Mouse (Mus musculus): ENCODE data around the gene Slc26a5. TPM values are rescaled to one million over a fixed set of nuclear protein-coding genes. Genes with fewer than 3 reads are reported as not detected.

The Slc26a5 gene
- 0.10 and 0.20 TPM in 2 replicates for polyA plus RNA-seq (2016; fragmentation: Nextera tagmentation; extraction: Ambion mirVana)

- WGBS: under 1% methylated on average over 29 of the region's 29 CpGs
- peaks cover 10% of the 10 kb centered on the region; the same call in 1 of the 2 replicates for H3K27me3 ChIP-seq
Observed at GRCm38 (mm10) chr5:21865346-21866107, at the start of gene Slc26a5. TSS of gene Slc26a5 (minus strand) at chr5:21865604.

GRCm38 (mm10) chr5:21914776-21915175, 49.4 kb upstream of the Slc26a5 start:
- Histone ChIP-seq H3K27ac (no peak overlapping the region), H3K4me1 (replicated peaks) (no peaks in the 10 kb centered on the region), H3K9me3 (no peaks in the 10 kb centered on the region), H3K36me3 (no peaks in the 10 kb centered on the region), H3K4me2 (no peak overlapping the region), H3K4me3 (replicated peaks) (no peak overlapping the region), H3K9ac (replicated peaks) (no peak overlapping the region), H3K27me3 (no peaks in the 10 kb centered on the region)
- ATAC-seq (ENCODE audit: insufficient number of reproducible peaks, insufficient read depth, low FRiP score, low TSS enrichment, low read depth): no peak
- 65% methylated on average over 3 of the region's 3 CpGs for WGBS

More at GRCm38 (mm10) chr5:21865346-21866107, at the start of gene Slc26a5:
- no peak within 1 kb of the TSS for H3K27ac ChIP-seq
- ATAC-seq (ENCODE audit: insufficient number of reproducible peaks, insufficient read depth, low FRiP score, low TSS enrichment, low read depth): peak; percentile 76; the same call in 1 of the 2 replicates
- H3K9ac ChIP-seq (replicated peaks): no peak within 1 kb of the TSS
- H3K36me3 ChIP-seq: no peaks in the 10 kb centered on the region
- no peaks in the 10 kb centered on the region for H3K9me3 ChIP-seq
- peak within 1 kb of the TSS; percentile 69 for H3K4me2 ChIP-seq
- H3K4me3 ChIP-seq (replicated peaks): peak within 1 kb of the TSS; percentile 33
- peaks cover 14% of the 10 kb centered on the region for H3K4me1 ChIP-seq (replicated peaks)

- Histone ChIP-seq H3K4me1 (replicated peaks) (no peaks in the 10 kb centered on the region), H3K9ac (replicated peaks) (no peak overlapping the region), H3K27ac (no peak overlapping the region), H3K4me3 (replicated peaks) (no peak overlapping the region), H3K4me2 (no peak overlapping the region), H3K36me3 (no peaks in the 10 kb centered on the region), H3K27me3 (no peaks in the 10 kb centered on the region), H3K9me3 (no peaks in the 10 kb centered on the region)
- ATAC-seq (ENCODE audit: insufficient number of reproducible peaks, insufficient read depth, low FRiP score, low TSS enrichment, low read depth): no peak
- 83% methylated on average over 23 of the region's 23 CpGs for WGBS
Observed at GRCm38 (mm10) chr5:21912835-21913530, 47.6 kb upstream of the Slc26a5 start.

- Histone ChIP-seq H3K27me3 (no peaks in the 10 kb centered on the region), H3K4me2 (no peak overlapping the region), H3K27ac (no peak overlapping the region), H3K36me3 (no peaks in the 10 kb centered on the region), H3K4me1 (replicated peaks) (no peaks in the 10 kb centered on the region), H3K9me3 (no peaks in the 10 kb centered on the region), H3K9ac (replicated peaks) (no peak overlapping the region), H3K4me3 (replicated peaks) (no peak overlapping the region)
- no peak for ATAC-seq (ENCODE audit: insufficient number of reproducible peaks, insufficient read depth, low FRiP score, low TSS enrichment, low read depth)
- 94% methylated on average over 12 of the region's 12 CpGs for WGBS
Observed at GRCm38 (mm10) chr5:21910726-21911125, 45.3 kb upstream of the Slc26a5 start.

- ATAC-seq (ENCODE audit: insufficient number of reproducible peaks, insufficient read depth, low FRiP score, low TSS enrichment, low read depth): no peak
- H3K27ac ChIP-seq: no peak overlapping the region
- H3K9me3 ChIP-seq: no peaks in the 10 kb centered on the region
- no peaks in the 10 kb centered on the region for H3K4me1 ChIP-seq (replicated peaks)
- no peak overlapping the region for H3K4me2 ChIP-seq
- H3K4me3 ChIP-seq (replicated peaks): no peak overlapping the region
- H3K27me3 ChIP-seq: no peaks in the 10 kb centered on the region
- H3K36me3 ChIP-seq: no peaks in the 10 kb centered on the region
- H3K9ac ChIP-seq (replicated peaks): no peak overlapping the region
- WGBS: 78% methylated on average over 3 of the region's 3 CpGs
Observed at GRCm38 (mm10) chr5:21909713-21910112, 44.3 kb upstream of the Slc26a5 start.

GRCm38 (mm10) chr5:21901411-21901810, 36.0 kb upstream of the Slc26a5 start:
- Histone ChIP-seq H3K27ac (no peak overlapping the region), H3K36me3 (no peaks in the 10 kb centered on the region), H3K4me1 (replicated peaks) (no peaks in the 10 kb centered on the region), H3K9me3 (no peaks in the 10 kb centered on the region), H3K4me2 (no peak overlapping the region), H3K9ac (replicated peaks) (no peak overlapping the region), H3K4me3 (replicated peaks) (no peak overlapping the region), H3K27me3 (no peaks in the 10 kb centered on the region)
- ATAC-seq (ENCODE audit: insufficient number of reproducible peaks, insufficient read depth, low FRiP score, low TSS enrichment, low read depth): no peak
- 71% methylated on average over 12 of the region's 12 CpGs for WGBS

GRCm38 (mm10) chr5:21900891-21901290, 35.5 kb upstream of the Slc26a5 start:
- H3K9me3 ChIP-seq: no peaks in the 10 kb centered on the region
- no peak overlapping the region for H3K27ac ChIP-seq
- H3K36me3 ChIP-seq: no peaks in the 10 kb centered on the region
- no peak overlapping the region for H3K9ac ChIP-seq (replicated peaks)
- no peaks in the 10 kb centered on the region for H3K27me3 ChIP-seq
- no peaks in the 10 kb centered on the region for H3K4me1 ChIP-seq (replicated peaks)
- 76% methylated on average over 6 of the region's 6 CpGs for WGBS
- ATAC-seq (ENCODE audit: insufficient number of reproducible peaks, insufficient read depth, low FRiP score, low TSS enrichment, low read depth): no peak
- H3K4me2 ChIP-seq: no peak overlapping the region
- no peak overlapping the region for H3K4me3 ChIP-seq (replicated peaks)

GRCm38 (mm10) chr5:21898875-21899274, 33.5 kb upstream of the Slc26a5 start:
- 88% methylated on average over 6 of the region's 6 CpGs for WGBS

GRCm38 (mm10) chr5:21896586-21896985, 31.2 kb upstream of the Slc26a5 start:
- WGBS: 70% methylated on average over 14 of the region's 14 CpGs
- Histone ChIP-seq H3K9me3 (no peaks in the 10 kb centered on the region), H3K36me3 (no peaks in the 10 kb centered on the region), H3K27me3 (no peaks in the 10 kb centered on the region), H3K9ac (replicated peaks) (no peak overlapping the region), H3K4me2 (no peak overlapping the region), H3K27ac (no peak overlapping the region), H3K4me3 (replicated peaks) (no peak overlapping the region), H3K4me1 (replicated peaks) (no peaks in the 10 kb centered on the region)
- ATAC-seq (ENCODE audit: insufficient number of reproducible peaks, insufficient read depth, low FRiP score, low TSS enrichment, low read depth): no peak

More at GRCm38 (mm10) chr5:21898875-21899274, 33.5 kb upstream of the Slc26a5 start:
- Histone ChIP-seq H3K4me1 (replicated peaks) (no peaks in the 10 kb centered on the region), H3K36me3 (no peaks in the 10 kb centered on the region), H3K4me2 (no peak overlapping the region), H3K9me3 (no peaks in the 10 kb centered on the region), H3K9ac (replicated peaks) (no peak overlapping the region), H3K27ac (no peak overlapping the region), H3K4me3 (replicated peaks) (no peak overlapping the region), H3K27me3 (no peaks in the 10 kb centered on the region)
- ATAC-seq (ENCODE audit: insufficient number of reproducible peaks, insufficient read depth, low FRiP score, low TSS enrichment, low read depth): no peak

GRCm38 (mm10) chr5:21894168-21894567, 28.8 kb upstream of the Slc26a5 start:
- WGBS: 80% methylated on average over 3 of the region's 3 CpGs
- H3K27ac ChIP-seq: no peak overlapping the region
- no peaks in the 10 kb centered on the region for H3K36me3 ChIP-seq
- no peak overlapping the region for H3K9ac ChIP-seq (replicated peaks)
- no peak overlapping the region for H3K4me3 ChIP-seq (replicated peaks)
- H3K4me2 ChIP-seq: no peak overlapping the region
- ATAC-seq (ENCODE audit: insufficient number of reproducible peaks, insufficient read depth, low FRiP score, low TSS enrichment, low read depth): no peak
- H3K4me1 ChIP-seq (replicated peaks): no peaks in the 10 kb centered on the region
- no peaks in the 10 kb centered on the region for H3K9me3 ChIP-seq
- no peaks in the 10 kb centered on the region for H3K27me3 ChIP-seq

GRCm38 (mm10) chr5:21866750-21867149, 1.3 kb upstream of the Slc26a5 start:
- peaks cover 14% of the 10 kb centered on the region for H3K4me1 ChIP-seq (replicated peaks)
- WGBS: 65% methylated on average over 8 of the region's 8 CpGs
- H3K27me3 ChIP-seq: peaks cover 10% of the 10 kb centered on the region; the same call in 1 of the 2 replicates
- peak overlapping the region; percentile 69; the same call in 1 of the 2 replicates for H3K4me2 ChIP-seq
- no peak overlapping the region for H3K4me3 ChIP-seq (replicated peaks)
- no peaks in the 10 kb centered on the region for H3K36me3 ChIP-seq
- no peaks in the 10 kb centered on the region for H3K9me3 ChIP-seq
- no peak overlapping the region for H3K9ac ChIP-seq (replicated peaks)
- no peak overlapping the region for H3K27ac ChIP-seq
- ATAC-seq (ENCODE audit: insufficient number of reproducible peaks, insufficient read depth, low FRiP score, low TSS enrichment, low read depth): peak; percentile 63; the same call in 1 of the 2 replicates

All from limb, embryonic 12.5 days (tissue).